Comparison of ENCODE assay signal across 8 mouse cellular contexts in genomic region chr7:142659767-142660650, GRCm38 (mm10). TPM values are rescaled to one million over a fixed set of nuclear protein-coding genes. Genes with fewer than 3 reads are reported as not detected.
A peak's percentile ranks its signal among the peaks of the same experiment; 100 is the strongest.
DNase-seq lines count a peak whose midpoint lies in the region; ATAC-seq and TF ChIP-seq lines count a peak whose summit lies in the region.

No protein-coding gene starts in this region.

- no peak for TF ChIP-seq CTCF in lung, embryonic 14.5 days (IDR thresholded peaks at IDR 0.05; ENCODE audit: low read depth)
- TF ChIP-seq CTCF in embryonic fibroblast, embryonic 13.5 days (IDR thresholded peaks at IDR 0.05; ENCODE audit: borderline replicate concordance, insufficient read depth, low read length), result no peak

- ATAC-seq in lung, embryonic 14.5 days (ENCODE audit: insufficient read depth), result no peak
- ATAC-seq in limb, embryonic 12.5 days (ENCODE audit: insufficient number of reproducible peaks, insufficient read depth, low FRiP score, low TSS enrichment, low read depth), result peak; percentile 16
- peak; percentile 3; the same call in 1 of the 2 replicates for ATAC-seq in stomach, embryonic 14.5 days (ENCODE audit: insufficient number of reproducible peaks, insufficient read depth, low FRiP score, low read depth)

- WGBS in lung, embryonic 14.5 days, result 2% methylated on average over 41 of the region's 43 CpGs
- under 1% methylated on average over 41 of the region's 43 CpGs for WGBS in limb, embryonic 12.5 days
- 1% methylated on average over 43 of the region's 43 CpGs for WGBS in stomach, embryonic 14.5 days

- H3K27me3 ChIP-seq in lung, embryonic 14.5 days (ENCODE audit: insufficient read depth, low read length), result peaks cover 91% of the 10 kb centered on the region
- H3K27me3 ChIP-seq in limb, embryonic 12.5 days, result peaks cover 90% of the 10 kb centered on the region
- H3K27me3 ChIP-seq in stomach, embryonic 14.5 days (ENCODE audit: control insufficient read depth, insufficient read depth, low read length), result peaks cover 31% of the 10 kb centered on the region; the same call in 1 of the 2 replicates

- H3K9ac ChIP-seq in lung, embryonic 14.5 days, result peak overlapping the region; percentile 83
- H3K9ac ChIP-seq in limb, embryonic 12.5 days (replicated peaks), result peak overlapping the region; percentile 96
- peak overlapping the region; percentile 85 for H3K9ac ChIP-seq in stomach, embryonic 14.5 days (replicated peaks; ENCODE audit: low read depth, low read length)

- H3K36me3 ChIP-seq in lung, embryonic 14.5 days (ENCODE audit: insufficient read depth), result peaks cover 10% of the 10 kb centered on the region; the same call in 1 of the 2 replicates
- peaks cover 20% of the 10 kb centered on the region for H3K36me3 ChIP-seq in limb, embryonic 12.5 days
- H3K36me3 ChIP-seq in stomach, embryonic 14.5 days (ENCODE audit: control insufficient read depth, insufficient read depth, low read length), result peaks cover 3% of the 10 kb centered on the region

- peak; percentile 50 for DNase-seq in lung, embryonic 14.5 days
- no peak for DNase-seq in lung, postnatal 36 days
- DNase-seq in spleen, postnatal 36 days (ENCODE audit: low spot score in 2 of 2), result no peak
- DNase-seq in testis, postnatal 10 days (ENCODE audit: low spot score), result no peak
- DNase-seq in cerebellum, postnatal 14 days, result no peak

- TF ChIP-seq POLR2A in embryonic fibroblast, embryonic 13.5 days (IDR thresholded peaks at IDR 0.05; ENCODE audit: low read depth, low read length), result no peak

- peak overlapping the region; percentile 60 for H3K4me3 ChIP-seq in lung, embryonic 14.5 days (ENCODE audit: low read depth, low read length)
- H3K4me3 ChIP-seq in embryonic fibroblast, embryonic 13.5 days (ENCODE audit: insufficient read depth, low read length), result peak overlapping the region; percentile 48
- H3K4me3 ChIP-seq in limb, embryonic 12.5 days (replicated peaks), result peak overlapping the region; percentile 66
- peak overlapping the region; percentile 59 for H3K4me3 ChIP-seq in stomach, embryonic 14.5 days (ENCODE audit: low read depth, low read length)

- H3K9me3 ChIP-seq in lung, embryonic 14.5 days (ENCODE audit: low read depth, low read length), result no peaks in the 10 kb centered on the region
- H3K9me3 ChIP-seq in limb, embryonic 12.5 days, result no peaks in the 10 kb centered on the region
- no peaks in the 10 kb centered on the region for H3K9me3 ChIP-seq in stomach, embryonic 14.5 days (ENCODE audit: control insufficient read depth, low read depth, low read length)

- H3K4me2 ChIP-seq in lung, embryonic 14.5 days, result peak overlapping the region; percentile 73
- peak overlapping the region; percentile 66 for H3K4me2 ChIP-seq in limb, embryonic 12.5 days
- H3K4me2 ChIP-seq in stomach, embryonic 14.5 days (replicated peaks; ENCODE audit: low read depth, low read length), result peak overlapping the region; percentile 58

- no peaks in the 10 kb centered on the region for H3K4me1 ChIP-seq in lung, embryonic 14.5 days (ENCODE audit: insufficient read depth)
- H3K4me1 ChIP-seq in embryonic fibroblast, embryonic 13.5 days (ENCODE audit: control insufficient read depth, insufficient read depth, low read length), result no peaks in the 10 kb centered on the region
- H3K4me1 ChIP-seq in limb, embryonic 12.5 days (replicated peaks), result peaks cover 28% of the 10 kb centered on the region
- H3K4me1 ChIP-seq in stomach, embryonic 14.5 days (ENCODE audit: control insufficient read depth, insufficient read depth, low read length), result no peaks in the 10 kb centered on the region

- peak overlapping the region; percentile 92 for H3K27ac ChIP-seq in lung, embryonic 14.5 days (ENCODE audit: low read depth)
- H3K27ac ChIP-seq in embryonic fibroblast, embryonic 13.5 days (ENCODE audit: insufficient read depth, low read length), result peak overlapping the region; percentile 44
- H3K27ac ChIP-seq in limb, embryonic 12.5 days, result peak overlapping the region; percentile 98
- peak overlapping the region; percentile 96 for H3K27ac ChIP-seq in stomach, embryonic 14.5 days (ENCODE audit: low read length)

RNA-seq across cellular contexts. Expression of gene Igf2, which starts 6.6 kb away (rescaled TPM):
- 437 and 452 TPM in 2 replicates for polyA plus RNA-seq in lung, embryonic 14.5 days (2014; fragmentation: Nextera tagmentation; extraction: Ambion mirVana)
- 2,532 and 4,944 TPM in 2 replicates for polyA plus RNA-seq in embryonic fibroblast, embryonic 13.5 days (2011; ENCODE audit: insufficient read length, low read depth, missing spikeins)
- 815 and 938 TPM in 2 replicates for polyA plus RNA-seq in limb, embryonic 12.5 days (2016; fragmentation: Nextera tagmentation; extraction: Ambion mirVana)
- polyA plus RNA-seq in stomach, embryonic 14.5 days (2014; fragmentation: Nextera tagmentation; extraction: Ambion mirVana), result 1,256 and 1,341 TPM in 2 replicates

RNA-seq across cellular contexts. Expression of gene Gm49394, which starts 9.7 kb away (rescaled TPM):
- not detected in 2 replicates for polyA plus RNA-seq in lung, embryonic 14.5 days (2014; fragmentation: Nextera tagmentation; extraction: Ambion mirVana)
- 0.45 and 0.93 TPM in 2 replicates for polyA plus RNA-seq in embryonic fibroblast, embryonic 13.5 days (2011; ENCODE audit: insufficient read length, low read depth, missing spikeins)
- polyA plus RNA-seq in limb, embryonic 12.5 days (2016; fragmentation: Nextera tagmentation; extraction: Ambion mirVana), result not detected in 2 replicates
- not detected in 2 replicates for polyA plus RNA-seq in stomach, embryonic 14.5 days (2014; fragmentation: Nextera tagmentation; extraction: Ambion mirVana)

Comparison
In these comparisons a context has a peak if more than half of its experiments do, and no peak if none do; other contexts are left out.
1. H3K27ac ChIP-seq: peak in every context shown above with its lines; median percentile 98 in limb, embryonic 12.5 days; 96 in stomach, embryonic 14.5 days; 92 in lung, embryonic 14.5 days; 44 in embryonic fibroblast, embryonic 13.5 days.